Mouse (Mus musculus): ENCODE measurements around the gene Nwd2. TPM values are rescaled to one million over a fixed set of nuclear protein-coding genes. Genes with fewer than 3 reads are reported as not detected.

Nwd2 gene
- total RNA-seq (2015; ENCODE audit: low replicate concordance) (not detected in 2 replicates), total RNA-seq (2017; ENCODE audit: low replicate concordance) (not detected in 2 replicates)

- ATAC-seq (replicated peaks; ENCODE audit: low FRiP score, poor library complexity, severe bottlenecking) = no peak
Measured at GRCm38 (mm10) chr5:63649070-63649532, at the start of gene Nwd2. Gene Nwd2 (plus strand): TSS chr5:63649102.

GRCm38 (mm10) chr5:63607447-63607846 lies 41.5 kb upstream of the Nwd2 start:
- no peak for ATAC-seq (replicated peaks; ENCODE audit: low FRiP score, poor library complexity, severe bottlenecking)

- ATAC-seq (replicated peaks; ENCODE audit: low FRiP score, poor library complexity, severe bottlenecking) = no peak
Measured at GRCm38 (mm10) chr5:63616792-63617668, 31.9 kb upstream of the Nwd2 start.

DNA sequence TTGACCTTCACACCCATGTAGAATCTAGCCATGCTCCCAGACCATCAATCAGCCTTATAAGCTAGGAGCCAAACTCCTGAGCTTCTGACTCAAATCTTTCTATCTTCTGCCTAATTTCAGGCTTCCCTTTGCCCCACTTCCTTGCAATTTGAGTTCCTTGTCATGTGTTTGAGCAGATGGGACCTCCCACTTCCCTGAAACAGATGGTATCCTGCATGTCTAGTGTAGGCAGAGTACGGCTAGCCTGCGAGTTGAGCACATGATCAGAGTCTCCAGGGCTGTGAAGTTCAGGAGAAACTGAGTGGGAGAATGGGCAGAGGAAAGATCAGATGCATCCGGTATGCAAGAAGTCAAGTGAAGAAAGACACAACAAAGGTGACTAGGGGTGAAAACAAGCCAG lies 24.8 kb upstream of the Nwd2 start:
- no peak for ATAC-seq (replicated peaks; ENCODE audit: low FRiP score, poor library complexity, severe bottlenecking)

DNA sequence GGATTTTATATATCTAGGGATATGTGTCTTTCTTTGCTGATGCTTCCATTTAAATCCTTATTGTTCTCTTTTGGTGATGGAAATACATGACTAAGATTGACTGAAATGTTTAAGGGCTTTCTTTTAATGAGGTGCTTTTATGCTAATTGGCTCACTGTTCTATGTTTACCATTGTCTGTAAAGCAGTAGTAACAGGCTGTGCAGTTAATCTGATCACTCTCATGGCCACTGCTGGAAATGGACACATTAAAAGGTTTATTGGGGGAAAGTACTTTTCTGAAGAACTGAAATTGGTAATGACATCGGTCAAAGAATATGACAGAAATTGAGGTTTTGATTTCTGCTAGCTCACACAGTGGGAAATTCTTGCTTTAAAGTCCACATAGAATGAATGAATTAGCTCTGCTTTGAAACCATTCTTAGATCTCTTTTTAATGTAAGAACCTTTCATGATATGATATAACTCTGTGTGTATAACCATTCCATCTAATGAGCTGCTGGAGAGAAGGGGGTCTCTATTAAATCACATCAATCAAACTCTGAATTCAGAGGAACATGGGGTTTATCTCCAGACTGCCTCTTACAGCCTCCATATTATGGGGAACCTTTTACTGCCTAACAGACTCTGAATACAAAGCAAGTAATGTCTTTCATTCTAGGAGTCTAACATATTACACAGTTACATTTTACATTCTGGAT lies 20.9 kb upstream of the Nwd2 start:
- no peak for ATAC-seq (replicated peaks; ENCODE audit: low FRiP score, poor library complexity, severe bottlenecking)

DNA sequence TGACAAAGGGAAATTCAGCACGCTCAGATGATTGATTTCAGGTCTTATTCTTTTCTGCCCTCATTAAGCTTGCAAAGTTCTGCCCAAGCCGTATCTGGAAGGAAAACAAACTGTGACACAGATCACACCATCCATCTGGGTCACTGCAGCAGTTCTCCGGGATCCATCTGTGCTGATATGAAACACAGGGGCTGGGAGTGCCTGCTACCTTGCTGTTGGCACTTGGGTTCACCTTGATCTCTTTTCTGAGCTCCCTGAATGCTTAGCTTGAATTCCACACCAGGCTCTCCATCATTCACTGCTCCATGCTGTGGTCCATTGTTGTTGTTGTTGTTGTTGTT lies 20.4 kb upstream of the Nwd2 start:
- ATAC-seq (replicated peaks; ENCODE audit: low FRiP score, poor library complexity, severe bottlenecking) = no peak

GRCm38 (mm10) chr5:63634636-63635035 lies 14.3 kb upstream of the Nwd2 start:
- no peak for ATAC-seq (replicated peaks; ENCODE audit: low FRiP score, poor library complexity, severe bottlenecking)

- ATAC-seq (replicated peaks; ENCODE audit: low FRiP score, poor library complexity, severe bottlenecking) = no peak
Measured at GRCm38 (mm10) chr5:63648187-63648586, 715 bp upstream of the Nwd2 start.

GRCm38 (mm10) chr5:63649533-63650464 lies 897 bp downstream of the Nwd2 start:
- no peak for ATAC-seq (replicated peaks; ENCODE audit: low FRiP score, poor library complexity, severe bottlenecking)

DNA sequence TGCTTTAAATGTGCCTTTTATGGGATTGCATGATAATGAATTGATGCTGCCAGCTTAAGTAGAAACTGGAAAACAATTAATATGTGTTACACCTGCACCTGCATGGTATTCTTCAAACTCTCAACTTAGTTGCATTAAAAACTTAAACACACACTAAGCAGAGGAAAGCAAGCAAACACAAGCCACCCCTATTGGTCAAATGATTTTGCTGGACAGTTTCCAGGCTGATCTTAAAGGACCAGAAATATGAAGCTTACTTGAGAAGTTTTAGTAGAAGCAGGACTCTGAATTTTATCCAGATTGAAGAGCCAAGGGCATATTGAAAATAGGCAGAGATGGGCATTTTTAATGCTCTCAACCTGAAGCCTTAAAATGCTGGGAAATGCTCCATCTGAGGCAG lies 2.9 kb downstream of the Nwd2 start:
- ATAC-seq (replicated peaks; ENCODE audit: low FRiP score, poor library complexity, severe bottlenecking) = no peak

DNA sequence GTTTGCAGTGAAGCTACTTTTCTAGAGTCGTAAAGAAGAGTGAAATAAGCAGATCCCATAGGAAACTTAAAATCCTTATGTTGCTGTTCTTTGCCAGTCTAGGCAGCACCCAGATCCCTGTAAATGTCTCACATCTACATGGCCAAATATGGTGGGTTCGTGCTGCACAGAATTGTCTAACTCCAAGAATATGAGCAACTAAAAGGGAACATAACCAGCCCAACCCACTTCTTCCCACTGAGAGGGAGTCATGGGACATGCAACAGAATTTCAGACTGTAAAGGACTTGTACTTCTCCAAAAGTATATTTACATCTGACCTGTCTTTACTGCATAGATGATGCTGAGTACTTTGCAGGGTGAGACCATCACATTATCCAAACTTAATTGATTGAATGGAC lies 3.8 kb downstream of the Nwd2 start:
- no peak for ATAC-seq (replicated peaks; ENCODE audit: low FRiP score, poor library complexity, severe bottlenecking)

GRCm38 (mm10) chr5:63666884-63667283 lies 18.0 kb downstream of the Nwd2 start:
- no peak for ATAC-seq (replicated peaks; ENCODE audit: low FRiP score, poor library complexity, severe bottlenecking)

DNA sequence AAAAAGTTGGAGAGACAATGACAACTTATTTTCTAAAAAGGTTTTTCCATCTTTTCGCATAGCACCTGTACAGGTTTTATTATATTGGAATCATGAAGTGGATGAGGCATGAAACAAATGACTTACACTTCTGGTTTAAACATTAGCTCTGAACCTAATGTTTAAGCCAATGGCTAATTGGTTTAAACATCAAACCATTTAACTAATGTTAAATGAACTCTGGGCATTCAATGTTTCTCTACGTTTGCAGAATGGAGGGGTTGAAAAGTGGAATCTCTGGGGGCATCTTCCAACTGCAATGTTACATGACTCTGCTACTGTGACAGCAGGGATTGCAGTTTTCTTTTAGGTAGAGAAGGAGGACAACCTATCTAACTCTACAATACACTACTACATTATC lies 27.0 kb downstream of the Nwd2 start:
- no peak for ATAC-seq (replicated peaks; ENCODE audit: low FRiP score, poor library complexity, severe bottlenecking)

GRCm38 (mm10) chr5:63689084-63689483 lies 40.2 kb downstream of the Nwd2 start:
- no peak for ATAC-seq (replicated peaks; ENCODE audit: low FRiP score, poor library complexity, severe bottlenecking)

- ATAC-seq (replicated peaks; ENCODE audit: low FRiP score, poor library complexity, severe bottlenecking) = no peak
Measured at GRCm38 (mm10) chr5:63696784-63697183, 47.9 kb downstream of the Nwd2 start.

DNA sequence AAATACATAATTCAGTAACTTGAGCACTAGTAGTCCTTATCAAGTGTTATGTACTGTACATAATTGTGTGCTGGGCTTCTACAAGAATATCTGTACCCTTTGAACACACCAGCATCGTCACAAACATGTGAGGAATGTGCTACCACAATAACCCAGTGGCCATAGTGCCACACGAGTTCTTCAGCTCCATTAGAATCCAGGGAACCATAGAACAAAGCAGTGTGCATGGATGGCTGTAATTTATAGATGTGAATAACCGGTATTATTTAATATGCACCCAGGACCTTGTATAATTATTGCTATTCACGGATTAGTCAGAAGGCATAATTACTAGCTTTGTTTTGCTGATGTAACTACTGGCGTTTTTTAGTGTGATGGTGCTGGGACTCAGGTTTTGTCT lies 48.3 kb downstream of the Nwd2 start:
- ATAC-seq (replicated peaks; ENCODE audit: low FRiP score, poor library complexity, severe bottlenecking) = no peak

GRCm38 (mm10) chr5:63728955-63729354 lies 80.1 kb downstream of the Nwd2 start:
- no peak for ATAC-seq (replicated peaks; ENCODE audit: low FRiP score, poor library complexity, severe bottlenecking)

GRCm38 (mm10) chr5:63735521-63735920 lies 86.6 kb downstream of the Nwd2 start:
- ATAC-seq (replicated peaks; ENCODE audit: low FRiP score, poor library complexity, severe bottlenecking) = no peak

GRCm38 (mm10) chr5:63743426-63743825 lies 94.5 kb downstream of the Nwd2 start:
- ATAC-seq (replicated peaks; ENCODE audit: low FRiP score, poor library complexity, severe bottlenecking) = no peak

DNA sequence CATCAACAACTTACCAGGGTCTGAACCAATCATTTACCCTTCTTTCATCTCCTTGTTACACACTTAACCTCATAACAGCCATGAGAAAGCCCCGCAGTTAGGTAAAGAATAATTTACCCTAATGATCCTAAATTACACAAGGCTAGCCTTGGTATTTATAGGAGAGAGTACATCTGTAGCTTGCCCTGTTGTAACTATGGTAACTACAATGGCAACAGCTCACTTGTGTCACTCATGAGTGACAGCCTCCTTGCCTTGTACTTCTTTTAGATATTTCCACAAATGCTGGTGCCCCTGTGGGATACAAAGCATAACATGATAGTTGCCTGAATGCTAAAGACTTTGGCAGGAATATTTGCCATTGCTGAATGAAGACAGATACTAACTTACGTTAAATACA lies 99.4 kb downstream of the Nwd2 start:
- no peak for ATAC-seq (replicated peaks; ENCODE audit: low FRiP score, poor library complexity, severe bottlenecking)
